Mouse (Mus musculus) heart, embryonic 16.5 days (tissue): ENCODE results near the gene Irf8. TPM values are rescaled to one million over a fixed set of nuclear protein-coding genes. Genes with fewer than 3 reads are reported as not detected.

Experiments
- ATAC-seq: fragments of 200-750 bp; cut with Nextera tagmentation; replicated peaks from 2 replicates; pipeline ENCODE4 v1.8.0; 2017; ENCODE audit warnings: moderate number of reproducible peaks; ENCODE audit not compliant: insufficient read depth, low FRiP score; ENCODE audit errors: extremely low read depth
- H3K27ac ChIP-seq: fragments of 300-500 bp; sonication (generic); 2 replicates; pipeline ENCODE4 v1.5.1; 2014; ENCODE audit warnings: mild to moderate bottlenecking, low read length, control low read depth, moderate library complexity
- H3K27me3 ChIP-seq: fragments of 300-500 bp; sonication (generic); 2 replicates; pipeline ENCODE4 v1.6.1; 2014; ENCODE audit warnings: low read length, mixed read lengths; ENCODE audit not compliant: control insufficient read depth, insufficient read depth
- H3K36me3 ChIP-seq: fragments of 300-500 bp; sonication (generic); 2 replicates; pipeline ENCODE4 v1.6.1; 2014; ENCODE audit not compliant: control insufficient read depth, insufficient read depth
- H3K4me1 ChIP-seq: fragments of 300-500 bp; sonication (generic); 2 replicates; pipeline ENCODE4 v1.6.1; 2014; ENCODE audit warnings: low read length, mixed read lengths; ENCODE audit not compliant: control insufficient read depth, insufficient read depth
- H3K4me2 ChIP-seq: fragments of 300-500 bp; sonication (generic); 2 replicates; pipeline ENCODE4 v1.6.1; 2014; ENCODE audit warnings: low read depth, mild to moderate bottlenecking, control low read depth, low read length
- H3K4me3 ChIP-seq: fragments of 300-500 bp; sonication (generic); 2 replicates; pipeline ENCODE4 v1.5.1; 2014; ENCODE audit warnings: mild to moderate bottlenecking, control low read depth, low read length
- H3K9ac ChIP-seq: fragments of 300-500 bp; sonication (generic); 2 replicates; pipeline ENCODE4 v1.6.1; 2014; ENCODE audit warnings: low read length, control low read depth
- H3K9me3 ChIP-seq: fragments of 300-500 bp; sonication (generic); replicated peaks from 2 replicates; pipeline ENCODE4 v1.6.1; 2016; ENCODE audit warnings: low read length; ENCODE audit not compliant: control insufficient read depth
- WGBS: fragments of 180-500 bp; shearing (Covaris S2); extraction: QIAGEN DNeasy Blood & Tissue Kit; methylation state at CpG from one replicate; pipeline ENCODE4 v1.1.7; 2014; 5-methylcytosine and 5-hydroxymethylcytosine counted together
- polyA plus RNA-seq: library from polyadenylated mRNA; unstranded; fragments of >200 nt; fragmentation: Nextera tagmentation; extraction: Ambion mirVana; gene quantifications from 2 replicates; pipeline ENCODE4 v1.2.1, GENCODE M21; 2015

Gene Irf8
- polyA plus RNA-seq: 19.3 and 22.5 TPM in 2 replicates

GRCm38 (mm10) chr8:120735770-120736481 is at the start of gene Irf8:
Gene Irf8 (plus strand): TSS chr8:120736358.
- Histone ChIP-seq H3K4me2 (peak within 1 kb of the TSS; percentile 99), H3K27me3 (peaks cover 29% of the 10 kb centered on the region), H3K9me3 (no peaks in the 10 kb centered on the region), H3K27ac (peak within 1 kb of the TSS; percentile 46; the same call in 1 of the 2 replicates), H3K36me3 (no peaks in the 10 kb centered on the region), H3K9ac (peak within 1 kb of the TSS; percentile 73), H3K4me3 (peak within 1 kb of the TSS; percentile 65), H3K4me1 (peaks cover 8% of the 10 kb centered on the region)
- under 1% methylated on average over 52 of the region's 62 CpGs for WGBS
- peak; percentile 96 for ATAC-seq

GRCm38 (mm10) chr8:120686576-120686975 is 49.6 kb upstream of the Irf8 start:
- Histone ChIP-seq H3K4me2 (no peak overlapping the region), H3K4me3 (no peak overlapping the region), H3K27ac (no peak overlapping the region), H3K9ac (no peak overlapping the region), H3K9me3 (no peaks in the 10 kb centered on the region), H3K4me1 (no peaks in the 10 kb centered on the region), H3K36me3 (no peaks in the 10 kb centered on the region), H3K27me3 (peaks cover 11% of the 10 kb centered on the region)
- WGBS: 84% methylated on average over 5 of the region's 5 CpGs
- no peak for ATAC-seq

- Histone ChIP-seq H3K4me1 (no peaks in the 10 kb centered on the region), H3K4me3 (no peak overlapping the region), H3K36me3 (no peaks in the 10 kb centered on the region), H3K4me2 (no peak overlapping the region), H3K9ac (no peak overlapping the region), H3K9me3 (no peaks in the 10 kb centered on the region), H3K27ac (no peak overlapping the region), H3K27me3 (peaks cover 11% of the 10 kb centered on the region)
- 54% methylated on average over 8 of the region's 8 CpGs for WGBS
- ATAC-seq: no peak
Measured at GRCm38 (mm10) chr8:120687786-120688185, 48.4 kb upstream of the Irf8 start.

GRCm38 (mm10) chr8:120688511-120688910 is 47.6 kb upstream of the Irf8 start:
- H3K9ac ChIP-seq: no peak overlapping the region
- no peak overlapping the region for H3K4me3 ChIP-seq
- ATAC-seq: no peak
- H3K27me3 ChIP-seq: peaks cover 11% of the 10 kb centered on the region
- no peaks in the 10 kb centered on the region for H3K36me3 ChIP-seq
- no peak overlapping the region for H3K27ac ChIP-seq
- H3K4me1 ChIP-seq: no peaks in the 10 kb centered on the region
- no peaks in the 10 kb centered on the region for H3K9me3 ChIP-seq
- H3K4me2 ChIP-seq: no peak overlapping the region
- 77% methylated on average over 7 of the region's 7 CpGs for WGBS

GRCm38 (mm10) chr8:120692934-120693333 is 43.2 kb upstream of the Irf8 start:
- H3K27me3 ChIP-seq: peaks cover 9% of the 10 kb centered on the region; the same call in 1 of the 2 replicates
- 64% methylated on average over 4 of the region's 4 CpGs for WGBS
- no peak for ATAC-seq
- H3K9me3 ChIP-seq: no peaks in the 10 kb centered on the region
- H3K4me3 ChIP-seq: no peak overlapping the region
- H3K36me3 ChIP-seq: no peaks in the 10 kb centered on the region
- H3K27ac ChIP-seq: no peak overlapping the region
- H3K4me1 ChIP-seq: peaks cover 21% of the 10 kb centered on the region
- no peak overlapping the region for H3K9ac ChIP-seq
- no peak overlapping the region for H3K4me2 ChIP-seq

GRCm38 (mm10) chr8:120693861-120694493 is 42.2 kb upstream of the Irf8 start:
- no peak overlapping the region for H3K27ac ChIP-seq
- no peaks in the 10 kb centered on the region for H3K36me3 ChIP-seq
- no peak overlapping the region for H3K9ac ChIP-seq
- H3K4me2 ChIP-seq: peak overlapping the region; percentile 3; the same call in 1 of the 2 replicates
- H3K9me3 ChIP-seq: no peaks in the 10 kb centered on the region
- H3K4me1 ChIP-seq: peaks cover 23% of the 10 kb centered on the region
- whole genome bisulfite sequencing: 22% methylated on average over 22 of the region's 22 CpGs
- no peak overlapping the region for H3K4me3 ChIP-seq
- peaks cover under 1% of the 10 kb centered on the region; the same call in 1 of the 2 replicates for H3K27me3 ChIP-seq
- ATAC-seq: peak; percentile 20

GRCm38 (mm10) chr8:120696401-120697153 is 39.6 kb upstream of the Irf8 start:
- Histone ChIP-seq H3K4me2 (no peak overlapping the region), H3K27ac (peak overlapping the region; percentile 65)
- WGBS: 26% methylated on average over 13 of the region's 13 CpGs

GRCm38 (mm10) chr8:120697154-120697978 is 38.8 kb upstream of the Irf8 start:
- no peaks in the 10 kb centered on the region for H3K9me3 ChIP-seq
- peak overlapping the region; percentile 65 for H3K27ac ChIP-seq
- no peak overlapping the region for H3K4me3 ChIP-seq
- ATAC-seq: no peak
- no peak overlapping the region for H3K4me2 ChIP-seq
- H3K9ac ChIP-seq: no peak overlapping the region
- H3K27me3 ChIP-seq: no peaks in the 10 kb centered on the region; the same call in none of the 2 replicates
- peaks cover 28% of the 10 kb centered on the region for H3K4me1 ChIP-seq
- H3K36me3 ChIP-seq: no peaks in the 10 kb centered on the region
- WGBS: 44% methylated on average over 17 of the region's 17 CpGs

More at GRCm38 (mm10) chr8:120696401-120697153, 39.6 kb upstream of the Irf8 start:
- ATAC-seq: peak; percentile 50
- Histone ChIP-seq H3K4me1 (peaks cover 28% of the 10 kb centered on the region), H3K9me3 (no peaks in the 10 kb centered on the region), H3K36me3 (no peaks in the 10 kb centered on the region), H3K27me3 (no peaks in the 10 kb centered on the region; the same call in none of the 2 replicates), H3K9ac (no peak overlapping the region), H3K4me3 (no peak overlapping the region)
